Mouse (Mus musculus) megakaryocyte progenitor cell, adult 5-6 weeks (primary cell): Measurements from ENCODE around the gene Nog. TPM values are rescaled to one million over a fixed set of nuclear protein-coding genes. Genes with fewer than 3 reads are reported as not detected.

ENCODE experiments used
- ATAC-seq: replicated peaks from 2 replicates; pipeline ENCODE4 v1.8.0; 2016; ENCODE audit warnings: mild to moderate bottlenecking, moderate TSS enrichment, inconsistent platforms; ENCODE audit not compliant: poor library complexity
- total RNA-seq, 2 experiments: library from RNA; stranded (forward) in 1 of 2; stranded (reverse) in 1 of 2; fragments of 157-497, 149-512 nt in 1 of 2; fragments of 200-1000 nt in 1 of 2; gene quantifications; 2 replicates each; pipeline versions ENCODE4 v1.2.3 to v1.2.4; 2015 to 2017

The Nog gene
- total RNA-seq, 2 experiments from 2014 or later = not detected

DNA sequence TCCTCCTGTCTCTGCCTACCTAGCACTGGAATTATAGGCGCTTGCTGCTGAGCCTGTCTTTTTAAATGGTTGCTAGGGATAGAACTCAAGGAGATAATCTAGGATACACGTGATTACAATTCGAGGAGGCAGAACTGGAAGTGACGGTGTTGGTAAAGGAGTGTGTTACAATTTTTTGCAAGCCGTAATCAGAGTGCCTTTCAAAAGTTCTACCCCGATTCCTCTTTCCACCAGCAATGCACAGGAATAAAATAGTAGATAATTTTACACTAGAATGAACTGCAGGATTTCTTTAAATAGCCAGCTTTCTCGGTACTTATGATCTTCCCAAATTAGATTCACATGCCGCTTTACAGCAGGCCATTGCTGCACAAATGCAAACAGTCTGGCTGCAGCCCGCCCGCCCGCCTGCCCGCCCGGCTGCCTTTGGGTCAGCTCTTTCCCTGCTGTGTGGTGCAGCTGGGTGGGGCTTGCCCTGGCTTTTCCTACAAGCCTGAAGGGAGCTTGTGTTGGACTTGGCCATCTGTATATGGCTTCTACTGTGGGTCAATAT lies 32.2 kb downstream of the Nog start:
- ATAC-seq = no peak

DNA sequence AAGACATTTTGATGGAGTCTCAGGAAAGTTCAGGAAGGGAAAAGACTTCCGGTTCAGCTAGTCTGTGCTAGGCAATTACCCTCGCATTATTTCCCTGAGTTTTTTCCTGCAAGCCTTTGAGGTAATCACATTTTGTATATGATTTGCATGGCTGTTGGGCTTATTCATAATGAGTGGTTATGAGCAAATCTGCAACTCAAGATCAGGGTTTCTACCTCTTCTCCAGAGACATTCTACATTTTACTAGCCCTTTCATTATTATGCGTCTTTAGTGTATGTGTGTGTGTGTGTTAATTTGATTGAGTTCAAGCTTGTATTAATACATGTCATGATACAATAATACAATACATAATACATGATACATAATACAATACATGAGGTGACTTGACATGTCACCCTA lies 34.6 kb downstream of the Nog start:
- ATAC-seq = no peak

- ATAC-seq = no peak
These were observed 37.1 kb downstream of the Nog start for GRCm38 (mm10) chr11:89265080-89265479.

- ATAC-seq = no peak
These were observed 42.7 kb downstream of the Nog start for GRCm38 (mm10) chr11:89259338-89259915.

GRCm38 (mm10) chr11:89257893-89258292 lies 44.2 kb downstream of the Nog start:
- ATAC-seq = no peak

DNA sequence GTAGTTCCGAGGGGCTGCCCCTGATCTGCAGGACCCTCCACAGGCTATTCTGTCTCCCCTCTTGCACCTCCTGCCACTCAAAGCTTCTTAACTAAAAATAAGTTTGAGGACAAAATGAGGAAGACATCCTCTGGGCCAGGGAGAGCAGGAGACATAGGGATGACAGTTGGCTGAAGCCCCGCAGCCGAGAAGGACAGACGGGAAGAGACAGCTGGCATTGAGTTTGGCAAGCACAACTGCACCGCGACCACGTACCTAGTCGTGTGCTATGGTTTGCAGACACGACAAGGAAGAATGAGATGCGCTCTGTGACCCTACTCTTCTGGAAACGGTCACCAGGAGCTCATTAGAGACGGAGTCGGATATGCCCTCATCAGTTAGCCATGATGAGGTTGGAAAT lies 48.2 kb downstream of the Nog start:
- ATAC-seq = no peak

Other genes with a start within 250 kb of the Nog start
- gene Dgke, start 235.5 kb downstream of the Nog start, total RNA-seq (2015) = 2.6 and 3.6 TPM in 2 replicates
- gene Dgke, start 235.5 kb downstream of the Nog start, total RNA-seq (2017) = 4.6 and 6.2 TPM in 2 replicates
- gene Gm525, start 228.5 kb downstream of the Nog start, total RNA-seq (2015) = not detected in 2 replicates
- gene Gm525, start 228.5 kb downstream of the Nog start, total RNA-seq (2017) = not detected in 2 replicates